Mouse (Mus musculus): ENCODE measurements around the gene Ccr5. TPM values are rescaled to one million over a fixed set of nuclear protein-coding genes. Genes with fewer than 3 reads are reported as not detected.
"Not testable (repeated sequence)": the region's sequence is repeated elsewhere in the genome, so short reads cannot be mapped to it uniquely, and the experiment has no call there.

Ccr5 gene
- 0.19 and 0.59 TPM in 2 replicates for polyA plus RNA-seq (2016; fragmentation: Nextera tagmentation; extraction: Ambion mirVana)

DNA sequence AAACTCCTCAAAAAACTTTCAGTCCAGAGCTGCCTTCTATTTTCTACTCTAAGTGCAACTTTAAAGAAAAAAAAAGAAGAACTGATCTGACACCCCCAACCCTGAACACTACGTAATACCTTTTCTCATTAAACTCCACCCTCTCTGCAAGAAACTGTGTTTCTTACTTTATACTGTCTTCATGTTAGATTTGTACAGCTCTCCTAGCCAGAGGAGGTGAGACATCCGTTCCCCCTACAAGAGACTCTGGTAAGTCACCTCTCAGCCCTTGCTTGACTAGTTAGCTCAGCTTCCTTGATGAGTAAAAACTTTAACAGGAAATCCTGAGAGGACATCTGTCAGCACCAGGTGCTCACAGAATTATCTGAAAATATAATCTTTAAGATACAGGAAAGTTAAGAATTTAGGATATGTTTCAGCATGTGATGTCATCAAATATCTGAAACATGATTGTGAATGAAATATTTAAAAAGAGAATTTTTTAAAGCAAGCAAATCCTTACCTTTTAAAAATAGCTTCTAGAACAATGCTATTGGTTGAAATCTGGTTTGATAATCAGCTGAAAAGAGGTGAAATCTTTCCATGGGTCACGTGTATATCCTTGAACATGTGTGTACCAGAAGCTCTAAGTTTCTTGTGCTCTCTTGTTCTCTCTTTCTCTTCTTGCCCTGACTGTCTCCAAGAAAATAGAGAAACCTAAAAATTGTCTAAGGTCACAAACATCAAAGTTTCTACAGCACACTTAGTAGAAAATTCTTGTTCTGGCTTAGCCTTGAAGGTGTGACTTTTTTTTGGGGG, at the start of gene Ccr5:
Gene Ccr5 (plus strand): TSS at position 157 of the 798 bp plus-strand sequence.
- no peak within 1 kb of the TSS for H3K9ac ChIP-seq (replicated peaks)
- WGBS: 75% methylated on average over 3 of the region's 3 CpGs

DNA sequence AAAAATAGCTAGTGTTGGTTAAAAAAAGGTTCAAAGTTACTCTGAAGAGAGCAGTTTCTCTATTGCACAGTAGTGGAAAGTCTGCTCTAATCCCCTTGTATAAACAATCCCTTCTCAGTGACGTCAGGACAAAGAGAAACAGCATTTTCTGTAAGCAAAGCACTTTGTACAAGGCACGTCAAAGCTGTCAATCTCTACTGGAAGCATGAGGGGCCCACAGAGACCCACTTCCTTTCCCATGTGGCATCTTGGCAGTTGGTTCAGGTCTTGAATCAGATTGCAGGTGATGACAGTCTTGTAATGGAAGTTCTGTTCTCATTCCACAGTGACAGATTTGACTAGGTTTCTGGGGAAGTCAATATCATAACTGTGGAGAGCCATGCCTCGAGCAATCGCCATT, 41.5 kb upstream of the Ccr5 start:
- H3K4me1 ChIP-seq (replicated peaks): no peaks in the 10 kb centered on the region
- H3K36me3 ChIP-seq: no peaks in the 10 kb centered on the region
- no peaks in the 10 kb centered on the region for H3K27me3 ChIP-seq
- no peak for ATAC-seq (ENCODE audit: insufficient number of reproducible peaks, insufficient read depth, low FRiP score, low TSS enrichment, low read depth)
- H3K9me3 ChIP-seq: no peaks in the 10 kb centered on the region
- H3K27ac ChIP-seq: no peak overlapping the region
- WGBS: 68% methylated on average over 4 of the region's 4 CpGs
- no peak overlapping the region for H3K9ac ChIP-seq (replicated peaks)
- H3K4me3 ChIP-seq (replicated peaks): no peak overlapping the region
- H3K4me2 ChIP-seq: no peak overlapping the region

More for the DNA sequence above, at the start of gene Ccr5:
- no peaks in the 10 kb centered on the region for H3K4me1 ChIP-seq (replicated peaks)
- no peak within 1 kb of the TSS for H3K4me2 ChIP-seq
- H3K27me3 ChIP-seq: no peaks in the 10 kb centered on the region
- no peak within 1 kb of the TSS for H3K27ac ChIP-seq
- no peak for ATAC-seq (ENCODE audit: insufficient number of reproducible peaks, insufficient read depth, low FRiP score, low TSS enrichment, low read depth)
- H3K9me3 ChIP-seq: no peaks in the 10 kb centered on the region
- H3K4me3 ChIP-seq (replicated peaks): no peak within 1 kb of the TSS
- H3K36me3 ChIP-seq: no peaks in the 10 kb centered on the region

DNA sequence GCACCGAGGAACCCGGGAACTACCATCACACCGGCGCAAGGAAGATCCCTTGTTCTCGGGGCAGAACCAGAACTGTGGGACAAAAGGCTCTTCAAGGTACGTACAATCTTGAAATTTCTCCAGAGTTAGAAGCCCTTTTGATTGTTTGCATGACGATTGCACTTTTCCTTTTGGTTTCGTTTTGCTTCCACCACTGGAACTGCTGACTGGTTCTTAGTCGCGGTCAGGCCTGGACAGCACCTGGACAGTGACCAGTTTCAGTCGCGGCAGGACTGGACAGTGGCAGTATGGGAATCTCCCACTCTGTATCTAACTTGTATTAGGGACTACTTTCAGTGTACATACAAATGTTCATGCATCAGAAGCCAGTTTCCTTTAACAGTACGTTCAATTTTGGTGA, 40.9 kb upstream of the Ccr5 start:
- WGBS: 95% methylated on average over 13 of the region's 13 CpGs
- not testable (repeated sequence) for ATAC-seq (ENCODE audit: insufficient number of reproducible peaks, insufficient read depth, low FRiP score, low TSS enrichment, low read depth); H3K4me1 ChIP-seq (replicated peaks)

DNA sequence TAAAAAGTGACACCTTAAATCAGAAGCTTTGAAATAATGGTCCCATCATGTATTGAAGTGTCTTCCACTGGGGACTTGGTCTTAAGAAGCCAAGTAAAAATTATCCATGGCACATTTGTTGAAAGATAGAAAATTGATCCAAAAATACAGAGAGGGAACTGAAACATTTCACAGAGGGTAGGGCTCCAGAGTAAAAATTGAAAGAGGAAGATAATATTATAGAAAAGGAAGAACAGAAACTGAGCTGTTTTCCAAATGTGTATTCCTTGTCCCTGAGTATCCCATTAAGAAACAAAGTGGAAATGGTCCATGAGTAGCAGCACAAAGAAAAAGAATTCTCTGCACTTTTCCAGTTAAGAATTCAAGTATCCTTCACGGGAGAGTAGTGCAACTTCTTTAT, 30.9 kb upstream of the Ccr5 start:
- Histone ChIP-seq H3K4me1 (replicated peaks) (no peaks in the 10 kb centered on the region), H3K27ac (no peak overlapping the region), H3K27me3 (no peaks in the 10 kb centered on the region), H3K4me3 (replicated peaks) (no peak overlapping the region), H3K4me2 (no peak overlapping the region), H3K36me3 (no peaks in the 10 kb centered on the region), H3K9me3 (no peaks in the 10 kb centered on the region), H3K9ac (replicated peaks) (no peak overlapping the region)
- 82% methylated on average over 1 of the region's 1 CpGs for WGBS
- no peak for ATAC-seq (ENCODE audit: insufficient number of reproducible peaks, insufficient read depth, low FRiP score, low TSS enrichment, low read depth)

More for the DNA sequence above, 40.9 kb upstream of the Ccr5 start:
- H3K9me3 ChIP-seq; H3K36me3 ChIP-seq; H3K4me2 ChIP-seq; H3K9ac ChIP-seq (replicated peaks); H3K4me3 ChIP-seq (replicated peaks); H3K27me3 ChIP-seq; H3K27ac ChIP-seq: not testable (repeated sequence)

DNA sequence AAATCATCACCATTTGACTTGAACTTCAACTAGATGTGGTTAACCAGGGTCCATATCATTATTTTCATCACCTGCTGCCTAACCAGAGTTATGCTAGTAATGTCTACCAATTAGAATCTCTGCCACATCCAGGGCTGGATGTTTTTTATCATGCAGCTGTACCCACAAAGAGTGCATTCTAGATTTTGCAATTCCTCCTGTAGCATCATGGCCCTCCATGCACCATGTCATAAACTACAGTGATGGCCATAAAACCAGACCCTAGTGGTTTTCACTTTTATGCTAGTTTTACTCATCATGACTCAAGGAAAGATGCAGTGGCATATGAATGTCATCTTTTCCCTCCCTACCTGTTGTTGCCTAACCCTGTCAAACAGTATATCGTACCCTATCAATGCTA, 22.2 kb upstream of the Ccr5 start:
- H3K27ac ChIP-seq: no peak overlapping the region
- H3K4me2 ChIP-seq: no peak overlapping the region
- no peak overlapping the region for H3K9ac ChIP-seq (replicated peaks)
- H3K9me3 ChIP-seq: no peaks in the 10 kb centered on the region
- ATAC-seq (ENCODE audit: insufficient number of reproducible peaks, insufficient read depth, low FRiP score, low TSS enrichment, low read depth): no peak
- H3K4me1 ChIP-seq (replicated peaks): no peaks in the 10 kb centered on the region
- 87% methylated on average over 1 of the region's 1 CpGs for WGBS
- no peaks in the 10 kb centered on the region for H3K27me3 ChIP-seq
- no peaks in the 10 kb centered on the region for H3K36me3 ChIP-seq
- H3K4me3 ChIP-seq (replicated peaks): no peak overlapping the region

DNA sequence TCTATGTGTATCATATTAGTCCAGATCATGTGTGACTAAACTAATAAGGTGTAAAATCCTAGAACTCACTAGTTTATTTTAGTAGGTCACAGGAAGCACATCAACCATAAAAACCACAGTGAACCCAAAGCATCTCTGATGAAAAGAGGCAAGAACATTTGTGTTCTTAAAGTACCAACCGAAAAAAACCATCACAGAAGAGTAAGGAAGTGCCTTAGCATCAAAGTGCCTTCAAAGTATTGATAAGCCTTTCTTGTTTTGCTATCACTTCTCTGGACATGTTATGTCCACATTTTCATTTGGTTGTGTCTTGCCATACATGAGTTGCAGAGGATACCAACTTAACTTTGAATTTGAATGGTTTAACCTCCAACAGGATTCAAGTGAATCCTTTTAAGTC, 21.0 kb upstream of the Ccr5 start:
- no peak overlapping the region for H3K4me3 ChIP-seq (replicated peaks)
- H3K9me3 ChIP-seq: no peaks in the 10 kb centered on the region
- H3K4me2 ChIP-seq: no peak overlapping the region
- WGBS: 89% methylated on average over 1 of the region's 1 CpGs
- no peaks in the 10 kb centered on the region for H3K36me3 ChIP-seq
- H3K27ac ChIP-seq: no peak overlapping the region
- H3K9ac ChIP-seq (replicated peaks): no peak overlapping the region
- no peaks in the 10 kb centered on the region for H3K4me1 ChIP-seq (replicated peaks)
- no peaks in the 10 kb centered on the region for H3K27me3 ChIP-seq
- no peak for ATAC-seq (ENCODE audit: insufficient number of reproducible peaks, insufficient read depth, low FRiP score, low TSS enrichment, low read depth)

DNA sequence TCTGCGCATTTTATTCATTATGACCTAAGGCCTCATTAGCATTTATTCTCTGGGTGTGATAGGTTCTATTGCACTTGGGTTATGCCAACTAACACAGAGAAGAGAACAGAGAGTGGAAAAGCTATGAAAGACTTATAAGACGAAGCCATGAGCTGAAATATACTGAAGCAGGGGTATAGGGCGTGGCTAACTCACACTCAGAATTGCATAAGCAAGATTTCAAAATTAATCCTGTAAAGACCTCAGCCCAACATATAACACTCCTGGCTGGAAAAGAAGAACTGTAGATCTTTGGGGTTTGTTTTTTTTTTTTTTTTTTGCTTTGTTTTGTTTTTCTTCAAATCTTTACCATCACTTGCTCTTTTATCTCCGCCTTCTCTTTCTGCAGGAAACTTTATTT, 19.6 kb upstream of the Ccr5 start, which contains the start of gene Ccr2:
Gene Ccr2 (plus strand): TSS at position 228 of the 400 bp plus-strand sequence.
- H3K4me3 ChIP-seq (replicated peaks): no peak within 1 kb of the TSS
- no peak within 1 kb of the TSS for H3K27ac ChIP-seq
- WGBS: 87% methylated on average over 4 of the region's 4 CpGs
- H3K27me3 ChIP-seq: no peaks in the 10 kb centered on the region
- H3K4me1 ChIP-seq (replicated peaks): no peaks in the 10 kb centered on the region
- H3K9me3 ChIP-seq: no peaks in the 10 kb centered on the region
- H3K36me3 ChIP-seq: no peaks in the 10 kb centered on the region
- no peak within 1 kb of the TSS for H3K9ac ChIP-seq (replicated peaks)
- ATAC-seq (ENCODE audit: insufficient number of reproducible peaks, insufficient read depth, low FRiP score, low TSS enrichment, low read depth): no peak
- no peak within 1 kb of the TSS for H3K4me2 ChIP-seq

DNA sequence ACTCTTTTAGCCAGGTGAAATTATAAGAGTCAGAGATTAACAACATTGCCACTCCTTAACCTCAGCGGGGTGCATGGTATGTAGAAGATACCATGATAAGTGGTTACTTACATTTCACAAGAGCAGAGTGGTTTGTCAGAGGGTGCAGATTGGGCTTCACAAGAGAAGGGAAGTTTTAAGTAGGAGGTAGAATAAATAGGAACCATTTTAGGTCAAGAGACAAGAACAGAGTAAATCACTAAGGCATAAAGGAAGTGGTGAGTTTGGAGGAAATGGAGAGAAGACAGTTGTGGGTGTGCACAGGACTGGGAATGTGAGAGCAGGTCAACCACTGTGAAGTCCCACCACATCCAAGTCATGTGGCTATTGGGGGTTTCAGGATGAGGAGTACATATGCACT, 18.1 kb upstream of the Ccr5 start:
- no peak for ATAC-seq (ENCODE audit: insufficient number of reproducible peaks, insufficient read depth, low FRiP score, low TSS enrichment, low read depth)
- H3K27me3 ChIP-seq: no peaks in the 10 kb centered on the region
- H3K36me3 ChIP-seq: no peaks in the 10 kb centered on the region
- no peak overlapping the region for H3K9ac ChIP-seq (replicated peaks)
- 68% methylated on average over 1 of the region's 1 CpGs for WGBS
- H3K4me3 ChIP-seq (replicated peaks): no peak overlapping the region
- no peaks in the 10 kb centered on the region for H3K4me1 ChIP-seq (replicated peaks)
- no peak overlapping the region for H3K4me2 ChIP-seq
- no peaks in the 10 kb centered on the region for H3K9me3 ChIP-seq
- no peak overlapping the region for H3K27ac ChIP-seq

DNA sequence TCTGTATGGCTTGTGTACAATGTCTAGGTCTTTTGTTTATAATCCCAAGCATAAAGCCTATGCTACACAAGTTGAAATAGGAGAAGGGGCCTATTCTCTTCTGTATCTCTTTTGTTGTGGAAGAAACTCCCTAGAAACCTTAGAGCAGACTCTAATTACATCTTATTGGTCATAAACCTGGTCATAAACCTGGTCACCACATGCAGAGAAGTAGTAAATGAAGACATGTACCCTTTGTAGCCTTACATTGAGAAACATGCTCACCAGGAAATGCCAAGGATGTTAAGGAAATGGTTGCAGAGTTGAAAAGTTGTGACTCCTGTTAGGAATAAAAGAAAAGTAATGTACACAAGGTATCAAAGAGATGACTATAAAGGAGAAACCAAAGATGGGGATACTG, 16.1 kb upstream of the Ccr5 start:
- no peak overlapping the region for H3K4me3 ChIP-seq (replicated peaks)
- no peaks in the 10 kb centered on the region for H3K27me3 ChIP-seq
- no peak overlapping the region for H3K9ac ChIP-seq (replicated peaks)
- no peaks in the 10 kb centered on the region for H3K4me1 ChIP-seq (replicated peaks)
- no peak overlapping the region for H3K4me2 ChIP-seq
- H3K27ac ChIP-seq: no peak overlapping the region
- ATAC-seq (ENCODE audit: insufficient number of reproducible peaks, insufficient read depth, low FRiP score, low TSS enrichment, low read depth): no peak
- H3K36me3 ChIP-seq: no peaks in the 10 kb centered on the region
- H3K9me3 ChIP-seq: no peaks in the 10 kb centered on the region

DNA sequence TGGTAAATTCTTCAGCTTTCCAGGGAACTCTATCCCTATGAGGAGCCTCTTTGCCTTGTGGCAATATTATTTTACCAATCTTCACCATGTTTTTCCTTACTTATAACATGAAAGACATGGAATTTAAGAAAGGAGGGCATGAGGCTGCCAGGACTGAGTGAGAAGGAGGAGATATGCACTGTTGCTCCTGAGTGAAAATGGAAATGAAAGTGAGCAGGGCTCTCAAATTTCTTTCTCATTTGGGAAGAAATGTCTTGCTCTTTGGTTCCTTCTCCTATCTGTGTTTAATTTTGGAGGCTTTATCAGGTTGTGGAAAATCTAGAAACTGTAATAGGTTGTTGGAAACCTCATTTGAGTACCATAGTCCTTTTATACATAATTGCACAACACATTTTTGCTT, 14.1 kb upstream of the Ccr5 start:
- H3K27ac ChIP-seq: no peak overlapping the region
- no peak overlapping the region for H3K4me3 ChIP-seq (replicated peaks)
- no peak overlapping the region for H3K9ac ChIP-seq (replicated peaks)
- H3K4me2 ChIP-seq: no peak overlapping the region
- no peaks in the 10 kb centered on the region for H3K4me1 ChIP-seq (replicated peaks)
- H3K36me3 ChIP-seq: no peaks in the 10 kb centered on the region
- H3K9me3 ChIP-seq: no peaks in the 10 kb centered on the region
- ATAC-seq (ENCODE audit: insufficient number of reproducible peaks, insufficient read depth, low FRiP score, low TSS enrichment, low read depth): no peak
- H3K27me3 ChIP-seq: no peaks in the 10 kb centered on the region

DNA sequence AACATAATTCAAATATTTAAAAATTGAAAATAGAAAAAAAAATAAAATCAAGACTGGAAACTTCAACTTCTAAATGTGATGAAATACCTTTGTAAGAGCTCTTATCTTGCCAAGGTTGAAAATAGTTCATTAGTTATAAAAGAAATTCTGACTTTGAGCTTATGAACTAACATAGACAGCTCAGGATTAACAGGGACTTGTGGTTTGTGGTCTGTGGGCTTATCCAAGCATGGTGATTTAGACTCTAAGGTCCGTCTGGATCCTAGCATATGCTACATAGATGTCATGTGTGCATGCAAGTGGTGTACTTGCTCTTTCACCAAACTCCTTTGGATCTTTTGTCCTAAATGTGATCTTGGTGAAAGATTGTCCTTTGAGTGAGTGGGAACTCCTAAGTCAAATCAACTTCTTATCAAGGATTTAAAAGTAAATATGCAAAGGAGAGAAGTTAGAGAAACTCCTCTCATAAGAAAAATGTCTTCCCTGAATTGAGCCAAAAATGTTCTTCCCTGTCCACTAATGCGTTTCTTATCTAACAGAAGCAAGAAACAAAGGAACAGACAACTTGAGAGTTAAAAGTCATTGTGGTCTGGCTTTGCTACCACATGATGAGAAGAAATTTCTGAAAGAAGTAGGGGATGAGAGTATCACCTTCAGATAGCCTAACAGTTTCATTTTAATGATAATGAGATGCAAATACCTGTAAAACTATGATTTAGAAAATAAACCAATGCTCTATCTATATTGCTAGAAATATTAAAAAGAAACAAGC, 12.8 kb upstream of the Ccr5 start:
- Histone ChIP-seq H3K4me3 (replicated peaks) (no peak overlapping the region), H3K9me3 (no peaks in the 10 kb centered on the region), H3K4me1 (replicated peaks) (no peaks in the 10 kb centered on the region), H3K4me2 (no peak overlapping the region), H3K27ac (no peak overlapping the region), H3K9ac (replicated peaks) (no peak overlapping the region), H3K27me3 (no peaks in the 10 kb centered on the region), H3K36me3 (no peaks in the 10 kb centered on the region)
- 66% methylated on average over 2 of the region's 2 CpGs for WGBS
- no peak for ATAC-seq (ENCODE audit: insufficient number of reproducible peaks, insufficient read depth, low FRiP score, low TSS enrichment, low read depth)
